Mouse (Mus musculus) left cerebral cortex, postnatal 25 days (tissue): ENCODE data around the gene Atf3. TPM values are rescaled to one million over a fixed set of nuclear protein-coding genes. Genes with fewer than 3 reads are reported as not detected.
A peak's percentile ranks its signal among the peaks of the same experiment; 100 is the strongest.

ENCODE experiments used
- DNase-seq, 2 experiments: peaks; one replicate each; pipeline ENCODE4 v3.0.0; 2022; ENCODE audit warnings: low spot score in 2 of 2, mixed read lengths in 1 of 2
- intact Hi-C: fragments of 180-260 bp; cut with DNase I; formaldehyde crosslinking; loops from one replicate; pipeline ENCODE4 v1.15.1; 2025
- total RNA-seq, 2 experiments: library from RNA; stranded (reverse); gene quantifications; 2 replicates each; pipeline ENCODE4 v1.2.3; 2021

Gene Atf3
- total RNA-seq, 2 experiments from 2014 or later = 0.53 to 1.4 TPM

- intact Hi-C loops = no loop called here
Measured at GRCm38 (mm10) chr1:191235788-191236542, 18.1 kb upstream of the Atf3 start.

GRCm38 (mm10) chr1:191234837-191235236, 17.0 kb upstream of the Atf3 start:
- intact Hi-C loops = no loop called here
- DNase-seq = no peak

More at GRCm38 (mm10) chr1:191235788-191236542, 18.1 kb upstream of the Atf3 start:
- DNase-seq = no peak

- DNase-seq = peak in 1 of 2 experiments; percentile 51
- intact Hi-C loops = no loop called here
Measured at GRCm38 (mm10) chr1:191230355-191230931, 12.6 kb upstream of the Atf3 start.

- DNase-seq = no peak
- intact Hi-C loops = no loop called here
Measured at GRCm38 (mm10) chr1:191226570-191226969, 8.7 kb upstream of the Atf3 start.

GRCm38 (mm10) chr1:191225771-191226170, 7.9 kb upstream of the Atf3 start:
- intact Hi-C loops = no loop called here
- DNase-seq = no peak

GRCm38 (mm10) chr1:191224981-191225703, 7.3 kb upstream of the Atf3 start:
- no peak for DNase-seq
- intact Hi-C loops = no loop called here

- peak; percentile 90 to 94 for DNase-seq
- intact Hi-C loops = no loop called here
Measured at GRCm38 (mm10) chr1:191224302-191224980, 6.6 kb upstream of the Atf3 start.

GRCm38 (mm10) chr1:191223930-191224301, 6.1 kb upstream of the Atf3 start:
- intact Hi-C loops = no loop called here
- no peak for DNase-seq

GRCm38 (mm10) chr1:191222031-191222430, 4.2 kb upstream of the Atf3 start:
- DNase-seq = no peak
- intact Hi-C loops = no loop called here

- no peak for DNase-seq
- intact Hi-C loops = no loop called here
Measured at GRCm38 (mm10) chr1:191220588-191220987, 2.7 kb upstream of the Atf3 start.

- no peak for DNase-seq
- intact Hi-C loops = no loop called here
Measured at GRCm38 (mm10) chr1:191219748-191220147, 1.9 kb upstream of the Atf3 start.

GRCm38 (mm10) chr1:191218583-191218982, 744 bp upstream of the Atf3 start:
- no peak for DNase-seq
- intact Hi-C loops = no loop called here

- intact Hi-C loops = no loop called here
- DNase-seq = no peak
Measured at GRCm38 (mm10) chr1:191215776-191216661, 1.8 kb downstream of the Atf3 start.

GRCm38 (mm10) chr1:191211096-191211495, 6.7 kb downstream of the Atf3 start:
- intact Hi-C loops = no loop called here
- no peak for DNase-seq

- intact Hi-C loops = no loop called here
- DNase-seq = no peak
Measured at GRCm38 (mm10) chr1:191205791-191206190, 12.0 kb downstream of the Atf3 start.

- intact Hi-C loops = no loop called here
Measured at GRCm38 (mm10) chr1:191204876-191205275, 13.0 kb downstream of the Atf3 start.

GRCm38 (mm10) chr1:191203496-191203895, 14.3 kb downstream of the Atf3 start:
- intact Hi-C loops = no loop called here

More at GRCm38 (mm10) chr1:191204876-191205275, 13.0 kb downstream of the Atf3 start:
- no peak for DNase-seq

GRCm38 (mm10) chr1:191202208-191202952, 15.5 kb downstream of the Atf3 start:
- no peak for DNase-seq
- intact Hi-C loops = no loop called here

More at GRCm38 (mm10) chr1:191203496-191203895, 14.3 kb downstream of the Atf3 start:
- DNase-seq = no peak
